Mouse (Mus musculus): ENCODE data around the gene Maco1. TPM values are rescaled to one million over a fixed set of nuclear protein-coding genes. Genes with fewer than 3 reads are reported as not detected.
A peak's percentile ranks its signal among the peaks of the same experiment; 100 is the strongest.

The Maco1 gene
- 37.1 and 41.1 TPM in 2 replicates for polyA plus RNA-seq (2014; fragmentation: Nextera tagmentation; extraction: Ambion mirVana)

DNA sequence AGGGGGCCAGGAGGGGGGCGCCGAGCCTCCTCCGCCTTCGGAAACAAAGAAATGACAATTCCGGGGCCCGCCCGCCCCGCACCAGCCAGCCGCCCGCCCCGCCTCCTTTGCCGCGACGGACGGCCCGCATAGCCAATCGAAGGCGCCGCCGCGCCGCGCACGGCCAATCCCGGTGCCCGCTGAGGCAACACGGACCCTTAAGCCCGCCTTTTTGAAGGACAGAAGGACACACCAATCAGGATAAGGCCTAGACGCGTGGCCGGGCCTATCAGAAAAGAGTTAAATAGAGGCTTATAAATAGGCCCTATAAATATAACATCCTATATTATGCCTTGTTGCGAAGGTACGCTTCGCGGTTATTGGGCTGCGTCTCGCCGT is at the start of gene Maco1:
Gene Maco1, minus strand, starts transcription at position 87 of the 378 bp plus-strand sequence.
- H3K4me2 ChIP-seq (ENCODE audit: low read depth, low read length), result peak within 1 kb of the TSS; percentile 86

DNA sequence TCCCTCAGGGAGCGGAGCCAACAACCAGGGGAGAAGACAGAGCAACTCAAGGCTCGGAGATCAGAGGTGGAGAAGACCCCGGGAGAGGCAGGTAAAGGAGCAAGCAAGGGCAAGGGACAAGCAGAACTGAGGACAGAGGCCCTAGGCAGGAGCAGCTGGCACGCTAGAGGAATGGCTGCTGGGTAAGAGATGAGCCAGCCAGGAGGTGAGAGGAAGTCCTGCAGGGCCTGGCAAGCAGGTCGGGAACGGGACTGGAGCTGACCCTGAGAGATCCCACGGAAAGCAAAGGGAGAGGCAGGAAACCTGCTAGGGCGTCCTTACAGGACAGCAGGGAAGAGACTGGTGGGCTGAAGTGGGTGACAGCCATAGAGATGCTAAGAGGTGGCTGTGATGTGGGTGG is 48.0 kb upstream of the Maco1 start:
- Histone ChIP-seq H3K4me2 (ENCODE audit: low read depth, low read length) (no peak overlapping the region), H3K4me1 (ENCODE audit: control insufficient read depth, insufficient read depth, low read length) (no peaks in the 10 kb centered on the region), H3K27me3 (replicated peaks; ENCODE audit: control insufficient read depth, insufficient read depth, low read length) (no peaks in the 10 kb centered on the region), H3K36me3 (ENCODE audit: control insufficient read depth, insufficient read depth, low read length) (peaks cover 99% of the 10 kb centered on the region), H3K9ac (ENCODE audit: low read depth, low read length) (no peak overlapping the region), H3K9me3 (ENCODE audit: control insufficient read depth, low read length) (no peaks in the 10 kb centered on the region), H3K4me3 (ENCODE audit: low read depth, low read length) (no peak overlapping the region), H3K27ac (replicated peaks; ENCODE audit: low read depth, low read length) (no peak overlapping the region)
- DNase-seq (ENCODE audit: low spot score) (no peak), ATAC-seq (ENCODE audit: low read depth) (no peak)
- 88% methylated on average over 8 of the region's 8 CpGs for WGBS

More for the DNA sequence above, at the start of gene Maco1:
- H3K4me3 ChIP-seq (ENCODE audit: low read depth, low read length), result peak within 1 kb of the TSS; percentile 95
- no peaks in the 10 kb centered on the region for H3K9me3 ChIP-seq (ENCODE audit: control insufficient read depth, low read length)
- WGBS, result under 1% methylated on average over 26 of the region's 38 CpGs
- H3K36me3 ChIP-seq (ENCODE audit: control insufficient read depth, insufficient read depth, low read length), result no peaks in the 10 kb centered on the region
- peak; percentile 96 for ATAC-seq (ENCODE audit: low read depth)
- DNase-seq (ENCODE audit: low spot score), result peak; percentile 99
- no peaks in the 10 kb centered on the region for H3K27me3 ChIP-seq (replicated peaks; ENCODE audit: control insufficient read depth, insufficient read depth, low read length)
- peak within 1 kb of the TSS; percentile 96 for H3K9ac ChIP-seq (ENCODE audit: low read depth, low read length)
- H3K4me1 ChIP-seq (ENCODE audit: control insufficient read depth, insufficient read depth, low read length), result peaks cover 11% of the 10 kb centered on the region; the same call in 1 of the 2 replicates
- H3K27ac ChIP-seq (replicated peaks; ENCODE audit: low read depth, low read length), result peak within 1 kb of the TSS; percentile 95

DNA sequence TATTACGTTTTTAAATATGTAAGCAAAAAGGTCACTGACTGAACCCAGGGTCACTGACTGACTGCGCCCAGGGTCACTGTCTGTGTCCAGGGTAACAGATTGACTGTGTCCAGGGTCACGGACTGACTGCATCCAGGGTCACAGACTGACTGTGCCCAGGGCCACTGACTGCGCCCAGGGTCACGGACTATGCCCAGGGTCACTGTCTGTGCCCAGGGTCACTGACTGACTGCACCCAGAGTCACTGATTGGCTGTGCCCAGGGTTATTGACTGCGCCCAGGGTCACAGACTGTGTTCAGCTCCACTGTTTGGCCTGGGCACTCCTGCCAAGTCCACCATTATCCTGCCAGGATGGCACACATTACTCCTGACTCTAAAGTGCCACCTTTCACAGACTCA is 44.1 kb upstream of the Maco1 start:
- H3K4me2 ChIP-seq (ENCODE audit: low read depth, low read length), result no peak overlapping the region
- H3K27ac ChIP-seq (replicated peaks; ENCODE audit: low read depth, low read length), result no peak overlapping the region
- H3K36me3 ChIP-seq (ENCODE audit: control insufficient read depth, insufficient read depth, low read length), result peaks cover 69% of the 10 kb centered on the region
- DNase-seq (ENCODE audit: low spot score) (no peak), ATAC-seq (ENCODE audit: low read depth) (no peak)
- H3K4me1 ChIP-seq (ENCODE audit: control insufficient read depth, insufficient read depth, low read length), result no peaks in the 10 kb centered on the region
- H3K9me3 ChIP-seq (ENCODE audit: control insufficient read depth, low read length), result no peaks in the 10 kb centered on the region
- no peak overlapping the region for H3K4me3 ChIP-seq (ENCODE audit: low read depth, low read length)
- no peak overlapping the region for H3K9ac ChIP-seq (ENCODE audit: low read depth, low read length)
- 81% methylated on average over 6 of the region's 6 CpGs for WGBS
- no peaks in the 10 kb centered on the region for H3K27me3 ChIP-seq (replicated peaks; ENCODE audit: control insufficient read depth, insufficient read depth, low read length)

- DNase-seq (ENCODE audit: low spot score), result no peak
- peaks cover 18% of the 10 kb centered on the region for H3K36me3 ChIP-seq (ENCODE audit: control insufficient read depth, insufficient read depth, low read length)
- 86% methylated on average over 6 of the region's 6 CpGs for WGBS
- no peaks in the 10 kb centered on the region for H3K27me3 ChIP-seq (replicated peaks; ENCODE audit: control insufficient read depth, insufficient read depth, low read length)
- no peaks in the 10 kb centered on the region for H3K9me3 ChIP-seq (ENCODE audit: control insufficient read depth, low read length)
- no peak overlapping the region for H3K4me3 ChIP-seq (ENCODE audit: low read depth, low read length)
- no peak overlapping the region for H3K27ac ChIP-seq (replicated peaks; ENCODE audit: low read depth, low read length)
- no peak for ATAC-seq (ENCODE audit: low read depth)
- no peaks in the 10 kb centered on the region for H3K4me1 ChIP-seq (ENCODE audit: control insufficient read depth, insufficient read depth, low read length)
- H3K9ac ChIP-seq (ENCODE audit: low read depth, low read length), result no peak overlapping the region
- no peak overlapping the region for H3K4me2 ChIP-seq (ENCODE audit: low read depth, low read length)
Observed at GRCm38 (mm10) chr4:134892096-134892495, 39.0 kb upstream of the Maco1 start.

- Histone ChIP-seq H3K4me3 (ENCODE audit: low read depth, low read length) (no peak overlapping the region), H3K27me3 (replicated peaks; ENCODE audit: control insufficient read depth, insufficient read depth, low read length) (no peaks in the 10 kb centered on the region), H3K9me3 (ENCODE audit: control insufficient read depth, low read length) (no peaks in the 10 kb centered on the region), H3K9ac (ENCODE audit: low read depth, low read length) (no peak overlapping the region), H3K4me1 (ENCODE audit: control insufficient read depth, insufficient read depth, low read length) (no peaks in the 10 kb centered on the region), H3K36me3 (ENCODE audit: control insufficient read depth, insufficient read depth, low read length) (no peaks in the 10 kb centered on the region), H3K27ac (replicated peaks; ENCODE audit: low read depth, low read length) (no peak overlapping the region), H3K4me2 (ENCODE audit: low read depth, low read length) (no peak overlapping the region)
- ATAC-seq (ENCODE audit: low read depth) (no peak), DNase-seq (ENCODE audit: low spot score) (no peak)
- WGBS, result 94% methylated on average over 4 of the region's 4 CpGs
Observed at GRCm38 (mm10) chr4:134884364-134884763, 31.2 kb upstream of the Maco1 start.

DNA sequence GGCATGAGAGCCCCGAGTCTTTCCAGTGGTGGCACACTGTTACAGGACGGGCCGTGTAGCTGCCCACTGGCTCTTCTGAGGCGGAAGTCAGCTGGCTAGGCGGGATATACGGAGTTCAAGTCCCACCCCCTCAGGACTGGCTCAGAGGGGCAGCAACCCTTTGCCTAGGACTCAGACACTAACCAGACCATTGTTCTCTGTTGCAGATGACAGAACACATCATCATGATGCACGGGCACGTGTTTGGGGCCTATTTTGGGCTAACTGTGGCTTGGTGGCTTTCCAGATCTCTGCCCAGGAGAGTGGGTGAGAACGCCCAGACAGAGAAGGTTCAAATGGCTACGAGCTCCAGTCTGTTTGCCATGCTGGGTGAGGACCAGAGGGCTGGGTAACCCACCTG is 30.7 kb upstream of the Maco1 start:
- no peak overlapping the region for H3K4me3 ChIP-seq (ENCODE audit: low read depth, low read length)
- H3K4me2 ChIP-seq (ENCODE audit: low read depth, low read length), result no peak overlapping the region
- WGBS, result 83% methylated on average over 10 of the region's 10 CpGs
- H3K27me3 ChIP-seq (replicated peaks; ENCODE audit: control insufficient read depth, insufficient read depth, low read length), result no peaks in the 10 kb centered on the region
- no peaks in the 10 kb centered on the region for H3K9me3 ChIP-seq (ENCODE audit: control insufficient read depth, low read length)
- no peak for ATAC-seq (ENCODE audit: low read depth)
- H3K9ac ChIP-seq (ENCODE audit: low read depth, low read length), result no peak overlapping the region
- H3K4me1 ChIP-seq (ENCODE audit: control insufficient read depth, insufficient read depth, low read length), result no peaks in the 10 kb centered on the region
- no peaks in the 10 kb centered on the region for H3K36me3 ChIP-seq (ENCODE audit: control insufficient read depth, insufficient read depth, low read length)
- no peak for DNase-seq (ENCODE audit: low spot score)
- no peak overlapping the region for H3K27ac ChIP-seq (replicated peaks; ENCODE audit: low read depth, low read length)

DNA sequence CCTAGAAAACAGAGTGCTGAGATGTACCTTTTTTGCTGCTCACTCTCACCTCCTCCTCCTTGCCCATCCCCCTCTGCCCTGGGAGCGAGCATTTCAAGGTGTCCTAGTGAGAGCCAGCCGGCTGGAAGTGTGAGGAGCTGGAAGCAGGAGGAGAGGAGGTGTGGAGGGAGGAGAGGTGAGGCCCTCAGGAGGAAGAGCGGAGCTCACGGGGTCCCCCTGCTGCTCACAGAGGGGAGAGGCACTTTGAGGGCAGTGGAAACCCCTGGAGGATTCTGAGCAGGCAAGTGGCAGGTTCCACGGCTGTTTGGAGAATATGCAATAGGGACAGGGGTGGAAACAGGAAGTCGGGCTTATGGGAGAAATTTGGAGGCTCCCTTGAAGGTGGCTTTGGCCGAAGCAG is 30.1 kb upstream of the Maco1 start:
- ATAC-seq (ENCODE audit: low read depth) (no peak), DNase-seq (ENCODE audit: low spot score) (peak; percentile 14)
- no peak overlapping the region for H3K27ac ChIP-seq (replicated peaks; ENCODE audit: low read depth, low read length)
- 33% methylated on average over 7 of the region's 7 CpGs for WGBS
- no peaks in the 10 kb centered on the region for H3K36me3 ChIP-seq (ENCODE audit: control insufficient read depth, insufficient read depth, low read length)
- H3K27me3 ChIP-seq (replicated peaks; ENCODE audit: control insufficient read depth, insufficient read depth, low read length), result no peaks in the 10 kb centered on the region
- H3K4me2 ChIP-seq (ENCODE audit: low read depth, low read length), result no peak overlapping the region
- no peak overlapping the region for H3K4me3 ChIP-seq (ENCODE audit: low read depth, low read length)
- H3K9me3 ChIP-seq (ENCODE audit: control insufficient read depth, low read length), result no peaks in the 10 kb centered on the region
- H3K9ac ChIP-seq (ENCODE audit: low read depth, low read length), result no peak overlapping the region
- H3K4me1 ChIP-seq (ENCODE audit: control insufficient read depth, insufficient read depth, low read length), result no peaks in the 10 kb centered on the region

GRCm38 (mm10) chr4:134880041-134880440 is 26.9 kb upstream of the Maco1 start:
- H3K4me1 ChIP-seq (ENCODE audit: control insufficient read depth, insufficient read depth, low read length), result no peaks in the 10 kb centered on the region
- no peak overlapping the region for H3K27ac ChIP-seq (replicated peaks; ENCODE audit: low read depth, low read length)
- 39% methylated on average over 6 of the region's 6 CpGs for WGBS
- H3K9me3 ChIP-seq (ENCODE audit: control insufficient read depth, low read length), result no peaks in the 10 kb centered on the region
- H3K4me3 ChIP-seq (ENCODE audit: low read depth, low read length), result peak overlapping the region; percentile 38
- DNase-seq (ENCODE audit: low spot score), result no peak
- peak overlapping the region; percentile 70 for H3K4me2 ChIP-seq (ENCODE audit: low read depth, low read length)
- H3K27me3 ChIP-seq (replicated peaks; ENCODE audit: control insufficient read depth, insufficient read depth, low read length), result no peaks in the 10 kb centered on the region
- peak overlapping the region; percentile 49; the same call in 1 of the 2 replicates for H3K9ac ChIP-seq (ENCODE audit: low read depth, low read length)
- no peaks in the 10 kb centered on the region for H3K36me3 ChIP-seq (ENCODE audit: control insufficient read depth, insufficient read depth, low read length)
- no peak for ATAC-seq (ENCODE audit: low read depth)

- Histone ChIP-seq H3K27me3 (replicated peaks; ENCODE audit: control insufficient read depth, insufficient read depth, low read length) (no peaks in the 10 kb centered on the region), H3K4me2 (ENCODE audit: low read depth, low read length) (peak overlapping the region; percentile 70), H3K9ac (ENCODE audit: low read depth, low read length) (peak overlapping the region; percentile 49), H3K4me1 (ENCODE audit: control insufficient read depth, insufficient read depth, low read length) (no peaks in the 10 kb centered on the region), H3K9me3 (ENCODE audit: control insufficient read depth, low read length) (no peaks in the 10 kb centered on the region), H3K36me3 (ENCODE audit: control insufficient read depth, insufficient read depth, low read length) (no peaks in the 10 kb centered on the region), H3K4me3 (ENCODE audit: low read depth, low read length) (peak overlapping the region; percentile 38), H3K27ac (replicated peaks; ENCODE audit: low read depth, low read length) (no peak overlapping the region)
- 5% methylated on average over 17 of the region's 17 CpGs for WGBS
- peak; percentile 79 for DNase-seq (ENCODE audit: low spot score)
- ATAC-seq (ENCODE audit: low read depth), result peak; percentile 42; the same call in 1 of the 2 replicates
Observed at GRCm38 (mm10) chr4:134879410-134879981, 26.4 kb upstream of the Maco1 start.

All from embryonic facial prominence, embryonic 14.5 days (tissue).